In genomic region chr19:8991245-8991870, GRCm38 (mm10) we compare ENCODE assay signal across 8 mouse cellular contexts. TPM values are rescaled to one million over a fixed set of nuclear protein-coding genes. Genes with fewer than 3 reads are reported as not detected.
DNase-seq lines count a peak whose midpoint lies in the region; ATAC-seq and TF ChIP-seq lines count a peak whose summit lies in the region.

No protein-coding gene starts in this region.

- TF ChIP-seq POLR2A in cortical plate, adult 2 months (IDR thresholded peaks at IDR 0.05; ENCODE audit: extremely low read depth, insufficient read depth, low read length), result no peak

- ATAC-seq in kidney, embryonic 15.5 days (replicated peaks; ENCODE audit: low FRiP score), result no peak
- ATAC-seq in lung, embryonic 16.5 days (ENCODE audit: low read depth), result no peak
- ATAC-seq in cerebellum, adult (ENCODE audit: insufficient number of reproducible peaks, low FRiP score, low TSS enrichment), result no peak

- TF ChIP-seq CTCF in cortical plate, adult 2 months (IDR thresholded peaks at IDR 0.05; ENCODE audit: extremely low read depth, insufficient read depth, low read length), result no peak

- peak overlapping the region; percentile 86 for H3K27ac ChIP-seq in kidney, embryonic 15.5 days
- H3K27ac ChIP-seq in cortical plate, adult 2 months (ENCODE audit: insufficient read depth, low read length), result no peak overlapping the region
- H3K27ac ChIP-seq in lung, embryonic 16.5 days (ENCODE audit: low read length), result peak overlapping the region; percentile 95

- no peaks in the 10 kb centered on the region for H3K27me3 ChIP-seq in kidney, embryonic 15.5 days
- no peaks in the 10 kb centered on the region for H3K27me3 ChIP-seq in lung, embryonic 16.5 days (ENCODE audit: control insufficient read depth, insufficient read depth, low read depth, low read length)

- WGBS in kidney, embryonic 15.5 days, result 67% methylated on average over 4 of the region's 4 CpGs
- WGBS in lung, embryonic 16.5 days, result 58% methylated on average over 4 of the region's 4 CpGs

- peaks cover 56% of the 10 kb centered on the region for H3K4me1 ChIP-seq in kidney, embryonic 15.5 days
- 0 out of 2 replicates have a peak, but pooled peaks cover 2% of the 10 kb centered on the region for H3K4me1 ChIP-seq in cortical plate, adult 2 months (ENCODE audit: control insufficient read depth, insufficient read depth, low read length)
- peaks cover 49% of the 10 kb centered on the region for H3K4me1 ChIP-seq in lung, embryonic 16.5 days (replicated peaks; ENCODE audit: control insufficient read depth, insufficient read depth, low read length)

- no peak for DNase-seq in kidney, adult 11 months
- DNase-seq in heart, postnatal 4 days, result peak; percentile 22
- no peak for DNase-seq in embryo, embryonic 10 days (ENCODE audit: low spot score)
- DNase-seq in testis, postnatal 10 days (ENCODE audit: low spot score), result no peak

- H3K4me3 ChIP-seq in kidney, embryonic 15.5 days (replicated peaks), result peak overlapping the region; percentile 68
- H3K4me3 ChIP-seq in cortical plate, adult 2 months (ENCODE audit: insufficient read depth, low read length), result peak overlapping the region; percentile 48; the same call in 1 of the 2 replicates
- H3K4me3 ChIP-seq in lung, embryonic 16.5 days (ENCODE audit: low read length), result peak overlapping the region; percentile 79

- H3K9me3 ChIP-seq in kidney, embryonic 15.5 days (replicated peaks), result no peaks in the 10 kb centered on the region
- no peaks in the 10 kb centered on the region for H3K9me3 ChIP-seq in lung, embryonic 16.5 days (ENCODE audit: control insufficient read depth, low read length)

- H3K4me2 ChIP-seq in kidney, embryonic 15.5 days, result peak overlapping the region; percentile 90
- peak overlapping the region; percentile 66 for H3K4me2 ChIP-seq in lung, embryonic 16.5 days (ENCODE audit: low read depth, low read length)

- H3K9ac ChIP-seq in kidney, embryonic 15.5 days, result no peak overlapping the region
- H3K9ac ChIP-seq in lung, embryonic 16.5 days (ENCODE audit: low read length), result peak overlapping the region; percentile 88

- no peaks in the 10 kb centered on the region for H3K36me3 ChIP-seq in kidney, embryonic 15.5 days
- no peaks in the 10 kb centered on the region for H3K36me3 ChIP-seq in lung, embryonic 16.5 days (ENCODE audit: control insufficient read depth, insufficient read depth, low read length)

RNA-seq across cellular contexts. Expression of gene Ahnak, which starts 2.3 kb away (rescaled TPM):
- 17.3 and 18.2 TPM in 2 replicates for polyA plus RNA-seq in kidney, embryonic 15.5 days (2015; fragmentation: Nextera tagmentation; extraction: Ambion mirVana)
- 6.7 and 7.7 TPM in 2 replicates for polyA plus RNA-seq in cortical plate, adult 2 months (2012; rRNA removed)
- 100 to 1,000 TPM; 303 to 328 TPM for total RNA-seq in heart, postnatal 4 days (2021)
- polyA plus RNA-seq in lung, embryonic 16.5 days (2015; fragmentation: Nextera tagmentation; extraction: Ambion mirVana), result 30.5 and 31.0 TPM in 2 replicates

RNA-seq across cellular contexts. Expression of gene Eef1g, which starts 24.5 kb away (rescaled TPM):
- polyA plus RNA-seq in kidney, embryonic 15.5 days (2015; fragmentation: Nextera tagmentation; extraction: Ambion mirVana), result 467 and 476 TPM in 2 replicates
- 286 and 289 TPM in 2 replicates for polyA plus RNA-seq in cortical plate, adult 2 months (2012; rRNA removed)
- 100 to 1,000 TPM; 357 to 371 TPM for total RNA-seq in heart, postnatal 4 days (2021)
- polyA plus RNA-seq in lung, embryonic 16.5 days (2015; fragmentation: Nextera tagmentation; extraction: Ambion mirVana), result 366 TPM in 2 replicates

RNA-seq across cellular contexts. Expression of gene Tut1, which starts 37.7 kb away (rescaled TPM):
- 32.9 and 33.5 TPM in 2 replicates for polyA plus RNA-seq in kidney, embryonic 15.5 days (2015; fragmentation: Nextera tagmentation; extraction: Ambion mirVana)
- 20.0 and 22.8 TPM in 2 replicates for polyA plus RNA-seq in cortical plate, adult 2 months (2012; rRNA removed)
- total RNA-seq in heart, postnatal 4 days (2021), result 1 to 10 TPM; 8.3 to 9.6 TPM
- polyA plus RNA-seq in lung, embryonic 16.5 days (2015; fragmentation: Nextera tagmentation; extraction: Ambion mirVana), result 27.5 and 28.9 TPM in 2 replicates

RNA-seq across cellular contexts. Expression of gene Mta2, which starts 49.7 kb away (rescaled TPM):
- polyA plus RNA-seq in kidney, embryonic 15.5 days (2015; fragmentation: Nextera tagmentation; extraction: Ambion mirVana), result 166 and 168 TPM in 2 replicates
- polyA plus RNA-seq in cortical plate, adult 2 months (2012; rRNA removed), result 24.6 and 25.2 TPM in 2 replicates
- 10 to 100 TPM; 62.5 to 63.8 TPM for total RNA-seq in heart, postnatal 4 days (2021)
- polyA plus RNA-seq in lung, embryonic 16.5 days (2015; fragmentation: Nextera tagmentation; extraction: Ambion mirVana), result 149 and 164 TPM in 2 replicates
